Mouse (Mus musculus): ENCODE data around the gene Card9. TPM values are rescaled to one million over a fixed set of nuclear protein-coding genes. Genes with fewer than 3 reads are reported as not detected.

Card9 gene
- total RNA-seq, 2 experiments from 2014 or later, result 1.5 to 2.1 TPM

DNA sequence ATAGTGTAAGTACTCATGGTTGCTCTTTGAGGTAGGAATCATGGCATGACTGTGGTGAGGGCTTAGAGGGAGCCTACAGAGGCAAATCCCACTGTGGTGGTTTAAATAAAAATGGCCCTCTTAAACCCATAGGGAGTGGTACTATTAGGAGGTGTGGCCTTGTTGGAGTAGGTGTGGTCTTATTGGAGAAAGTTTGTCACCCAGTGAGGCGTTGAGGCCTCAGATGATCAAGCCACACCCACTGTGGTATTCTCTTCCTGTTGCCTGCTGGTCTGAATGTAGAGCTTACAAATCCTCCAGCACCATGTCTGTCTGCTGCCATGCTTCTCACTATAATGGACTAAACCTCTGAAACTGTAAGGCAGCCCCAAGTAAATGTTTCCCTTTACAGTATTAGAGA is 56.0 kb downstream of the Card9 start:
- H3K27ac ChIP-seq, result no peak overlapping the region

More for the DNA sequence above, 56.0 kb downstream of the Card9 start:
- H3K4me3 ChIP-seq, result no peak overlapping the region
- TF ChIP-seq CTCF (conservative IDR thresholded peaks at IDR 0.05), result no peak
- no peak for DNase-seq (ENCODE audit: low spot score in 2 of 2)

Other genes with a start within 250 kb of the Card9 start
- 10 to 100 TPM; 59.8 to 61.4 TPM for gene Nacc2, start 237.7 kb downstream of the Card9 start, total RNA-seq (2021)
- gene Lhx3, start 152.6 kb downstream of the Card9 start, total RNA-seq (2021), result not detected
- gene Qsox2, start 123.4 kb downstream of the Card9 start, total RNA-seq (2021), result 10 to 100 TPM; 25.3 to 25.7 TPM
- under 1 TPM; 0.59 to 0.76 TPM for gene Ccdc187, start 66.4 kb downstream of the Card9 start, total RNA-seq (2021)
- 10 to 100 TPM; 36.6 to 40.7 TPM for gene Gpsm1, start 45.4 kb downstream of the Card9 start, total RNA-seq (2021)
- gene Dnlz, start 8.8 kb downstream of the Card9 start, total RNA-seq (2021), result 10 to 100 TPM; 26.5 to 27.2 TPM
- 10 to 100 TPM; 72.5 to 88.9 TPM for gene Snapc4, start 19.7 kb upstream of the Card9 start, total RNA-seq (2021)
- 100 to 1,000 TPM; 159 to 168 TPM for gene Entr1, start 28.4 kb upstream of the Card9 start, total RNA-seq (2021)
- 100 to 1,000 TPM in 1 of 2 experiments, 10 to 100 TPM in 1; 89.2 to 100 TPM for gene Pmpca, start 28.4 kb upstream of the Card9 start, total RNA-seq (2021)
- 10 to 100 TPM; 22.2 to 25.1 TPM for gene Inpp5e, start 48.3 kb upstream of the Card9 start, total RNA-seq (2021)
- 10 to 100 TPM; 49.3 to 51.3 TPM for gene Sec16a, start 84.3 kb upstream of the Card9 start, total RNA-seq (2021)
- gene Notch1, start 155.7 kb upstream of the Card9 start, total RNA-seq (2021), result 10 to 100 TPM; 32.7 to 35.7 TPM
- gene Egfl7, start 219.1 kb upstream of the Card9 start, total RNA-seq (2021), result 10 to 100 TPM; 72.2 to 74.3 TPM
- not detected for gene Gm20532, start 225.7 kb upstream of the Card9 start, total RNA-seq (2021)
- 1 to 10 TPM; 1.6 to 2.5 TPM for gene Agpat2, start 243.5 kb upstream of the Card9 start, total RNA-seq (2021)